Mouse (Mus musculus) retina, postnatal 7 days (tissue): ENCODE results near the gene Mapkapk2.

Source experiments
- DNase-seq: peaks from one replicate; pipeline ENCODE4 v3.0.0-alpha.2; 2012; ENCODE audit warnings: low read depth, low spot score

The Mapkapk2 gene

GRCm38 (mm10) chr1:131020425-131021310 is 77.0 kb downstream of the Mapkapk2 start:
- no peak for DNase-seq

GRCm38 (mm10) chr1:131019492-131020098 is 78.0 kb downstream of the Mapkapk2 start, which contains the start of gene Il10:
TSS of gene Il10 (plus strand) at chr1:131019845.
- no peak for DNase-seq

- DNase-seq = no peak
These were observed 81.7 kb downstream of the Mapkapk2 start for GRCm38 (mm10) chr1:131015879-131016278.

GRCm38 (mm10) chr1:131015281-131015680 is 82.3 kb downstream of the Mapkapk2 start:
- no peak for DNase-seq

- no peak for DNase-seq
These were observed 83.7 kb downstream of the Mapkapk2 start for GRCm38 (mm10) chr1:131013926-131014325.

GRCm38 (mm10) chr1:131012494-131012893 is 85.1 kb downstream of the Mapkapk2 start:
- no peak for DNase-seq

GRCm38 (mm10) chr1:131010201-131011153 is 87.1 kb downstream of the Mapkapk2 start:
- no peak for DNase-seq

- DNase-seq = no peak
These were observed 91.6 kb downstream of the Mapkapk2 start for GRCm38 (mm10) chr1:131006069-131006468.
